Mouse (Mus musculus) brain, embryonic 18.5 days (tissue): ENCODE data around the gene Ttc9b.
"Not testable (repeated sequence)": the region's sequence is repeated elsewhere in the genome, so short reads cannot be mapped to it uniquely, and the experiment has no call there.

Experiments used
- DNase-seq: peaks from one replicate; pipeline ENCODE4 v3.0.0-alpha.2; 2012; ENCODE audit warnings: low read depth, low spot score

The Ttc9b gene

DNA sequence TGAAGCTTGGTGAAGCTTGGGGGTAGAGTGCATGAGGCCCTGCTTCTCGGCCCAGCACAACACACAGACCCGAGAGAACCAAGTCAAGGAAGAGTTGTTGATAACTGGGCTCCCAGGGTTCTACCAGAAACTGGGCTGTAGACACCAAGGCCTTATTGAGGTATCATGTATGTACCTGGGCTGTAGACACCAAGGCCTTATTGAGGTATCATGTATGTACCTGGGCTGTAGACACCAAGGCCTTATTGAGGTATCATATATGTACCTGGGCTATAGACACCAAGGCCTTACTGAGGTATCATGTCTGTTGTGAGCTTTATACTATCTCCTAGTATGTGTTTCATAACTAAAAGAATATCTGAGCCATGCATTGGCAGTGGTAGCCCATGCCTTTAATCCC lies 18.6 kb upstream of the Ttc9b start:
- DNase-seq = not testable (repeated sequence)

DNA sequence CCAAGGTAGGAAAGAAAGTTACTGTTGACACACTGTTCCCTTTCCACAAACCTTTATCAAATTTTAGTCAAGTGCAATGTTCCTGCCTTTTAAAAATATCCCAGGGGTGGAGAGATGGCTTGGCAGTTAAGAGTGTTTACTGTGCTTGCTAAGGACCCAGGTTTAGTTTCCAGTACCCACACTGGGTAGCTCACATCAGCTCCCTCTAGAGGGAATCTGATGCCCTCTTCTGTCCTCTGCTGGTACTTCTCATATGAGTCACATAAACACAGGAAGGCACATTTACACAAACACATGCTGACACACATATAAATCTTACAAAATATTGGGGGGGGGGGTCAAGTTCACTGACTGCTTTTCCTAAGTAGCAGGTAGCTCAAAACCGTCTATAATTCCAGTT lies 9.2 kb upstream of the Ttc9b start:
- no peak for DNase-seq

DNA sequence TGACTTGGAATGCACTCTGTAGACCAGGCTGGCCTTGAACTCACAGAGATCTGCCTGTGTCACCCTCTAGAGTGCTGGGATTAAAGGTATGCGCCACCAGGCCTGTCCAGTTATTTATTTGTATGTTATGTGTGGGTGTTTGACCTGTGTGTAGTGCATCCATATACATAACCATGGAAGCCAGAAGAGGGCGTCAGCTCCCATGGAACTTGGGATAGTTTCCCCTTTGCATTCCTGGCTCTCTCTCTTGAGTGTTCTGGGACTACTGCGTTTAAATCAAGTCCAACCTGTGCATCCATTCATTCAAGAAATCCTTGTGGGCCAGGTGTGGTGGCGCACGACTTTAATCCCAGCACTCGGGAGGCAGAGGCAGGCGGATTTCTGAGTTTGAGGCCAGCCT lies 7.2 kb upstream of the Ttc9b start:
- no peak for DNase-seq

DNA sequence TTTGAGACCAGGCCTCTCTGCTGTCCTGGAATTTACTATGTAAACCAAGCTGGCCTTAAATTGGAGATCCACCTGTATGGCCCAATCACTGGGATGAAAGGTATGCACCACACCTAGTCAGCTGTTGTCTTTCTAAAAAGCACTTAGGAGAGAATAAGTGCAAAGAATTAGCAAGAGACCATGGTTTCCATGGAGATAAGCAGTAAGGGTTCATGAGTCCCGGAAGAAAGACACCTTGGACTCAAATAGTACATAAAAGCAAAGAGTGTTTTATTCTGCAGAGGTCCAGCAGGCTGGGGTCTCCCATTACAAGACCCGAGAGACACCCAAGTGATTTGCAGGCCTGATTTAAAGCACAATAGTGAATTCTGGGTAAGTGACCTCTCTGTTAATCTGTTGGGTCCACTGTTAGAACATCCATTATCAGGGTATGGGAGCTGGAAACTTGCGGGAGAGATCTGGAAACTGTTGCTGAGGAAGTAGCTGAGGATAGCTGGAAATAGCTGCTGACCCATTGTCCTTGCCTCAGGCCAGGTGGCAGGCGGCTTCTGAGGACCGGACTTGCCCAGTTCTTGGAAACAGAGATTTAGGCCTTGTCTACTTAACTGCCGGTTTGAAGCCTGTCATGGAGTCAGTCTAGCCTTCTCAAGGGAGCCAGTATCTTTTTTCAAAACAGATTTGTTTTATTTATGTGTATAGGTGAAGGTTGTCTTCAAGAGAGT lies 6.3 kb upstream of the Ttc9b start:
- no peak for DNase-seq

DNA sequence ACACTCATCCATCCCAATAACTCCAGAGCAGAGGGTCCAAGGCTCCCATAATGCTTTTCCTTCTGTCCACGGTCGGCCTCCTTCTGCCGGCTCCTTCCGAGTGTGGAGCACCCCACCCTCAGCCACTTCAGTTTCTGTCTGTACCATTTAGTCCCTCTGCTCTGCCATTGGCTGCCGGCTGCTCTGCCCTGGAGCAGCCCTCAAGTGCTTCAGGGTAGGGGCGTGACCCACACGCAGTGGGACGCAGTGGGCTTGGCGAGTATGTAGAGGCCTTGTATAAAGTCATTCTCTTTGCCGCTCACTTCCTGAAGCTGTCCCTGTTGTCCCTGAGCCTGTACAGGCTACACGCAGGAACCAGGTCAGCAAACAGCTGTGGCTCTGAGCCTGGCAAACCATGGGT lies 4.0 kb upstream of the Ttc9b start:
- DNase-seq = no peak

DNA sequence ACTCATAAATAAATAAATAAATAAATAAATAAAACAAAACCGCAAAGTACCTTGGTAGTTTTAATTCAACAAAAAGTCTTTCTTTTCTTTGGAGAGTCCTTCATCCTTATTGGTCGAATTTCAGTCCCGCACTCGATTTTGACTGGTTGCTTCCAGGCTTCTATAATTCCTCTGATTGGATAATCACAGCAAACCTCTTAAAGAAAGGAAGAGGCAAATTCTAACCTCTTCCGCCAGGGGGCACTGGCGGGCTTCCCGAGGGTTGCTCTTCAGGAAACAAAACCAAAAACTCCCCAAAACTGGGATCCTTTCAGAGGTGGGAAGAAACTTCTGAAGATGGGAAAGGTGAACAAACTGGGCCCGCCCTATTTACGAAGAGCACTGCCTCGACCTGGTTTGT lies 2.8 kb upstream of the Ttc9b start:
- DNase-seq = no peak

DNA sequence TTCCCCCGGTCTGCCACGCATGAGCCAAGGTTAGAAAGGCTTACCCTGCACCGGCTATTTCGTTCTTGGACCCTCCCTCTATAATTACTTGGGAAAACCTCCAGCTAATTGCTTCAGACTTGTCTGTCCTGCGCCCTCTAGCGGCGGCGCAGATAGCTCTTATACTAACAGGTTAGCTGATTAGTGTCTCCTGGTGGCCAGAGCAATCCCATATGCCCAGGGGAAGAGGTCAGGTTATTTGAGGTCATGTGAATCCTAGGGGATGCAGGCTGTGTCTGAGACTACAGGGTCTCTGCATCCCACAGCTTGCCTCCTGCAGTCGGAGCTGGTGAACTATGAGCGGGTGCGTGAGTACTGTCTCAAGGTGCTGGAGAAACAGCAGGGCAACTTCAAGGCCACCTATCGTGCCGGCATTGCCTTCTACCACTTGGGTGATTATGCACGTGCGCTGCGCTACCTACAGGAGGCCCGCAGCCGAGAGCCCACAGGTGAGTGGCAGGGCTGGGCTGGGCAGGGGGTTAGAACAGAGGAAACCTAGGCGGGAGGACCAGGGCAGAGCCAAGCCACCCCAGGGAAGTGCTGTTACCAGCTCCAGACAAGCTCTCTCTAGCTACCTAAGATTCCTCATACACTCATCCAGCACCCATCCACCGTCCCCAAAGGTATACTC lies 1.0 kb downstream of the Ttc9b start:
- DNase-seq = no peak

DNA sequence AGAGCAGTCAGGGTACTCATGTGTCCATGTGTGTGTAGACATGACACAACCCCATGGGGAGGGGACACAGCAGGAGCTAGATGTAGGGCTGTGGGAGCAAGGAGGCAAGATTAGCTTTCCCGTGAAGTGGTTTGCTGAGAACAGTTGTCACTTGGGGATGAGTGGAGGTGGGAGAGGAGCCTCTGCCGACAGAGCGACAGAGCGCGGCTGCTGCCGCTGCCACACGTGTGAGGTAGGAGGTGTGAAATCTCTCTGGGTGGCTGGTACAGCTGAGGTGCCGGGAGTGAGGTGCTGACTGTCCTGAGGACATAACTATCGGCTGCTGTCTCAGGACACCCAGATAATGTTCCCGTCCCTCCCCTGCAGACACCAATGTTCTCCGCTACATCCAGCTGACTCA lies 1.8 kb downstream of the Ttc9b start:
- no peak for DNase-seq

DNA sequence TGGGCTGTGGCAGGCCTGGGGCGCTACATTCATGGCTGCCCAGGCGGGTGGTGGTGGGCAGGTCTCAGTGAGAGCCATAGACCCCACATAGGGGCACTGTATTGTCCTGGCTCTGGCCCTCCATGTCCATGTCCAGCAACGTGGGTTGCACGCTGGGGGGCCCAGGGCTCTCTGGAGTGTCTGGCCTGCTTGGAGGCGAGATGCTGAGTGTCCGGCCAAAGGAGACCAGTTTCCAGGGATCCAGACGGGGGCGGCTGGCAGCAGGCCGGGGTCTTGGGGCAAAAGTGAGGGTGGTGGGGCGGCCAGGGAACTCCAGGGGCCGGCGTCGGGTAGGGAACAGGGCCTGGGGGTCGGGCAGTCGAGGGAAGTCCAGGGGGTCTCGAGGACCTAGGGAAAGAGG lies 2.9 kb downstream of the Ttc9b start:
- no peak for DNase-seq

DNA sequence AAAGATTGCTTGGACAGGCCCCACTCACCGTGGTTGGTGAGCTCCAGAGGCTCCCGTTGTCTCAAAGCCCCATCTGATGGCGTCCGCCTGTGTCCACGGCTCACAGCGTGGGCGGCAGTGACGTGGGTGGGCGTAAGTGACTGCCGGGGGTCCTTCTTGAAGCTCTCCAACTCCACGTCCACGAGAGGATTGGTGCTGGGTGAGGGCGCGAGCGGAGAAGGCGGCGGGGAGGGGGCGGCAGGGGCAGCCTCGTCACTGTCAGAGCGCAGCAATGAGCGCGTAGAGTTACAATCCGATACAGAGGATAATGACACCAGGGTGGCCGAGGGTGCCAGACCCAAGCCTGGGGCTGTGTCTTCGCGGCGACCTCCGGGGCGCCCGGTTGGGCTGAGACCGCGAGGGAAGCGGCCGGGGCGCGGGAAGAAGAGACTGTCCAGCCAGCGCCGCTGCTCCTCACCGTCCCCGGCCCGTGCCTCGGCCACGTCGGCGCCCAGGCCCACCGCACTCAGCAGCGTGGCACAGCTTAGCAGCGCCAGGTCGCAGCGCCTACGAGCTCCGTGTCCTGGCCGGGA lies 4.2 kb downstream of the Ttc9b start:
- DNase-seq = no peak

DNA sequence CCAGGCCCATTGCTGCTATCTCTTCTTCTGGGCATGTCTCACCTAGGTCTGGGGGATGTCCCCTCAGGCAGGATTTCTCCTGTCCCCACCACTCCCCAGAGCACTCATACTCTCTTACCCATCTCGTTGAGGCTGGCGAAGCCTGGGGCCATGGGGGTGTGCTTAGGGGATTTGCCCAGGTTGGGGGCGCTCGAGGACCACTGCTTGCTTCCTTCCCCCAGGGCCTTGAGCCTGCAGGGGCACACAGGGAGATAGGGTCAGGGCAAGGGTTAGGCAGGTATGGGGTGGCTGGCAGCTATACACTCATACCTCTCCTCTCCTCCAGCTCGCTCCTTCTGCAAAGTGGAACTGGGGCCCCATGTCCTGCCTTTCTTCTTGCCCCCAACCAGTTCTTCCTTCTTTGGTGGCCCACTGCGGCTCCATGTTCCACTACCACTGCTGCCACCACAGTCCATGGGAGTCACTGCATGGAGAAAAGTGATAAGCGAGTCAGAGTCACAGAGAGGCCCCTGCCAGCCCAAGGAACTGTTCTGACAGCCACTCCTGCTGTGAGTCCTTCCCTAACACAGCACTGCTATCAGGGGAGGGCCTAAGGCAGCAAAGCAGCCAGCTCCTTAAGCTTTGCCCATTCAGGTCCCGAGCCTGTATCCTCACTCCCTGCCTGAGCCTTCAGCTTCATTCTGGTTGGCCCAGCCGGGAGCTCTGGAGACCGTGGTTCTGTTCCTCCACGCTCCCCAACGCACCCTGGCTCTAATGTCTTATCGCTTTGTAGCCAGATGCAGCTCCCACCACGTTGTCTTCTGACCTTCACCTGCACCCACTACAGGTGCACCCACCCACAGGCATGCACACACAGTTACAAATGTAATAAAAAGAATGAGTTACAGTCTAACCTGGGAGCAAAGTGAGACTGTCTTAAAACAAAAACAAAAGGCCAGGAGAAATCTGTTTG lies 5.3 kb downstream of the Ttc9b start:
- DNase-seq = no peak

DNA sequence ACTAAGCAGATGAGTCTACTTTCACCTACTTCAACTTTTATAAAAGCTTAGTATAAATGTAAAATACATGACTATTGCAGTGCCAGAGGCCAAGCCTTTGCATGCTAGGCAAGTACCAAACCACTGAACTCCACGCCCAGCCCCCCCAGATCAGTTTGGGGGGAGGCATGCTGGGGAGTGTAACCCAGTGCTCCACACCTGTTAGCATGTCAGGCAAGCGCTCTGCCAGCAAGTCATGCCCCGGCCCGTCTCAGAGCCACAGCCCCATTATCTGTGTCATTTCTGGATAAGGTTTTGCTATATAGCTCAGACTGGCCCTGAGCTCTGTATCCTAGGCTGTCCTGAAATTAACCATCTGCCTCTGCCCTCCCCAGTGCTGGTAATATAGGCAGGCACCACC lies 8.3 kb downstream of the Ttc9b start:
- no peak for DNase-seq

DNA sequence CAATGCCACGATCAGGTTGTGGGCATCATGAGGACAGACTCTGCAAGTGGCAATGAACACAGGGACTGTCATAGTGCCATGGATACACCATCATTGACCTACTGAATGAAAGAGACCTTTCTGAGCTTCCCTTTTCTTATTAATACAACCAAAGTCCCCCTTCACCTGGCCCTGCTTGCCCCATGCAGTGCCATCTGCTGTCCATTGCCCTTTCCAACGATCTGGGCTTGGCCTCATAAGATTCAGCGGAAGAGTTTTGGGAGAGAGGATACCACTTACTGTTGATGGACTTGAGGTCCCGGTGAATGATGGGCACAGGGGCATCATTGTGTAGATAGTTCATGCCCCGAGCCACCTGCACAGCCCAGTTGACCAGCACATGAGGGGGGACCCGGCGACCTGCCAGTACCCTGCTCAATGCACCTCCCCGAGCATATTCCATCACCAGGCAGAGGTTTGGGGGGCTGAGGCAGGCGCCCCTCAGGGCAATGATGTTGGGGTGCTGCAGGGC lies 19.4 kb downstream of the Ttc9b start:
- no peak for DNase-seq

DNA sequence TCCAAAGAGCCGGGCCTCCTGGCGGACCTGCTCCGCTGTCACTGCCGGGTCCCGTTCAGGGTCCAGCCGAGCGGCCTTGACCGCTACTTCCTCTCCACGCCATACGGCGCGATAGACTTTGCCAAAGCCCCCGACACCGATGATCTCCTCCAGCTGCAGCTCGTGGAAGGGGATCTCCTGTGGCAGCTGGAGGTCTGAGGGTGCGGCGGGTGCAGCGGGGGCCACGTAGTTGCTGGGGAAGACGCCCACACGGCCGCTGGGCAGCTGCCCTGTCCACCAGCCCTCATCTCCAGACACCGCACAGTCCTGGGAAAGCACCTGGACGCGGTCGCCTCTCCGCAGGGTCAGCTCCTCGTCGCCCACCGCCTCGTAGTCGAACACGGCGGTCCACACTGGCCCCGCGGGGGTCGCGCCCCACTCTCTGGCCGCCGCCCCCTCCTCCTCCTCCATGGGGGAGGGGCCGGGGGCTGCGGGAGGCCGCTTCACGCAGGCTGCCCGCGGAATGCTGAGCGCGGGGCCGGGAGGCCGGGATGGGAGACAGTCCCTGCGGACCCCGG lies 19.9 kb downstream of the Ttc9b start:
- no peak for DNase-seq

DNA sequence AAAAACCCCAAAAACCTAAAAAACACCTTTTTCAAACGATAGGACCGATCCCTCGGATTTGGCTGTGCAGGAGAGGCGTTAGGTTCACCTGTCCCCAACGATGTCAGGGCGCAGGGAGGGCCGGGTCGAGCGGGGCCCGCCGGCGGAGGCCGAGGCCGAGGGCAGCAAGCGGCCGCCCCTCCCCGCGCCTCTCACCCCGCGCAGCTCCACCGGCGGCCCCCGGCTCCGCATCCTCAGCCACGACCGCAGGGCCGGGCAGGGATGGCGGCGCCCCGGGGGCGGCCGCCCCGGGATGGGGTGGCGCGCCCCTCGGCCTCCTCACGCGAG lies 20.4 kb downstream of the Ttc9b start:
- DNase-seq = no peak

DNA sequence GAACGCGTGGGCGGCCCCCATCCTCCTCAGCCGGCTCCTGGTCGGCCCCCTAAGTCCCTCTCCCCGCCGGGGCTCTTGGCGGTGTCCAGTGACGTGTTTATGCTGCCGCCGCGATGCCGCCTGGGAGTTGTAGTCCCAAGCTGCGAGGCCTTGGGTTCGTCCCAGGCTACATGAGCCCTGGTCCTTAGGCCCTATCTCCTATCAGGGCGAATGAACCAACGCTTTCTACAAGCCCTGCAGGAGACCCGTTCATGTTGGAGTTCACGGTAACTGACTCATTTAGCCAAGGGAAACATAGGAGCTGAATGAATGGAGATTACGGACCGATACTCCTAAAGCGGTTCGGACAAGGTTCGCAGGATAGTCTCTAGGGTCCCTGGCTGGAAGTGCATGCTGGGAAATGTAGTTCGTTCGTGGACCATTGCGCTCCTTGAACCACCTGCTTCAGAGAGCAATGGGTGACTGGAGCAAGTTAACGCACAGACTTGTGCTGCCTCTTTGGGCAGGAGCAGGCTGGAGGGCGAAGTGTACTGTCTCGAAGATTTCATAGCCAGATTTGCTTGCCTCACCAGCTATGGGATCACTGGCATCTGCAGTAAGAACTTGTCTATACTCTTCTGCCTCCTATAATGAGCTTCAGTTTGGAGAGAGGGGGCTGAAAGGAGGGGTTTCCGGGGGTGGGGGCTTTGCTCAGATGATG lies 21.0 kb downstream of the Ttc9b start, which contains the start of gene Map3k10:
Gene Map3k10, minus strand, starts transcription at position 77 of the 700 bp plus-strand sequence.
- DNase-seq = peak; percentile 93

DNA sequence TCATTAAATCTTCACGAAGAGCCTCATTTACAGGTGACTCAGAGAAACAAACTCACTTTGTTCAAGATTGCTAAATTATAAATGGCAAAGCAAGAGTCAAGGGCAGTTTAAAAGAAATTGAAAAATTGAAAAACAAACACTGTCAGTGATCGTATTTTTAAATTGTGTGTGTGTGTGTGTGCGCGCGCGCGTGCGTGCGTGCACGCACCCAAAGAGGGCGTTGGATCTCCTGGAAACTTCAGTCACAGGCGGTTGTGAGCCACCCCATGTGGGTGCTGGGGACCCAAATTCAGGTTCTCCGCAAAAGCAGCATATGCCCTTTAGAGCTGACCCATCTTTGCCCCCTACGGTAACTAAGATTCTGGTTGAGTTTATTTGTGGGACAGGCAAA lies 21.5 kb downstream of the Ttc9b start:
- no peak for DNase-seq

DNA sequence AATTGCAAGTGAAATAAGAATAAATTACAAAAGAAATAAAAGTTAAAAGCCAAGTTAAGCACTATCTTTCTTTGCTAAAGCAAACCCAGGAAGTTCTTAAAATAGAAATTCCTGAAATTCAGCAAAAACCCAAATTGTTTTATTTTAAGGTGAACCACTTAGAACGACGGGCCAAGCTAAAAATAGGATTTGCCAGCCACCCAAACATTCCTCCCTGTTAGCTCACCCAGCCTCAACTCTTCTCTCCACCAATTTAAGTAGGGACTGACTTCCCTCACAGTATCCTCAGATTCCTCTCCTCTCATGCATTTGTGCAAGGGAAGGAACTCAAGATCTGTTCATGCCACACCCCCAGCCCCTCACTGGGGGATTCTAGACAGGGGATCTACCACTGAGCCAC lies 29.5 kb downstream of the Ttc9b start:
- no peak for DNase-seq

DNA sequence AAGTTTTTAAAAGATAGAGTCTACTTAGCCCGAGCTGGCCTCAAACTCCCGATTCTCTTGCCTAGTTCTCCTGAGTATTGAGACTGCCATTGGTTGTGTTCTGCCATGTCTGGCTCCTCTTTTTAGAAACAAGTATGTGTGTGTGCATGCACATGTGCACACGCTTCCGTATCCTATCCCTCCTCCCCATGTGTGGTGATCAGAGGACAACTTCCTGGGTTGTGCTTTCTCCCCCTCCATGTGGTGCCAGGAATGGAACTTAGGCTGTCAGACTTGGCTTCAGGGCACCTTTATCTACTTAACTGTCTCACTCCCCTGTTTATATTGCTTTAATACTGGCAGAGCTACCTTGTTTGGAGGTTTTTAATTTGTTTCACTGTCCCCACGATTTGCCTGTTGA lies 31.5 kb downstream of the Ttc9b start:
- no peak for DNase-seq

DNA sequence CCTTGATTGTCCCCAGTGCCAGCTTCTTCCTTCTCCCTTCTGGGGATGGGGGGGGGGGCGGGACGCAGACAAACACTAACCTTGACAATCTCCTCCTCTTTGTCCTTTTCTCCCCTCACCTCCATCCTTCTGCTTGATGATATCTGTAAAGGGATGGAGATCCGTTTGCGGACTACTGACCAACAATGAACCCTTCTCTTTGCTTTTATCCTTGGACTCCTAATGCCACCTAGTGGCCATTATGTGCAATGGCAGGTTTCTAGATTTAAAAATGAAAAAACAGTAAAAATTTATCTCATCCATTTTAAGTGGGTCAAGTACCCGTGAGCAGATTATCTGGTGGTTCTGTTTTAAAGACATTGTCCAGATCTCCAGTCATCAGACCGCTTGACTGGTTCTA lies 32.0 kb downstream of the Ttc9b start:
- no peak for DNase-seq

DNA sequence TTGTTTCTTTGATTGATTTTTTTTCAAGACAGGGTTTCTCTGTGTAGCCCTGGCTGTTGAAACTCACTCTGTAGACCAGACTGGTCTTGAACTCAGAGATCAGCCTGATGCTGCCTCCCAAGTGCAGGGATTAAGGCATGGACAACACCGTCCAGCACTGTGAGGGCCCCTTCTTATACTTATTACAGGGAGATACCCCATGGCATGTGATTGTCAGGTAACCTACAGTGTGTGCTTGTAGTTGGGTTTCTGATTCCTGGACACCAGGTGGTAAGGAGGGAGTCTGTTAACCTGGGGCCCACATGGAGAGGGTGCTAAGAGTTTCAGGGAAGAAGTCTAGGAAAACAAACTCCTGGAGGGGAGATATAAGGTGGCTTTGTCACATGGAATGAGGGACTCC lies 33.3 kb downstream of the Ttc9b start:
- DNase-seq = no peak
